Mouse (Mus musculus) embryonic fibroblast, embryonic 13.5 days (primary cell): ENCODE data around the gene 2510009E07Rik.

Source experiments
- CTCF ChIP-seq: IDR thresholded peaks from 2 replicates; pipeline ENCODE4 v1.5.1; 2011; ENCODE audit warnings: mild to moderate bottlenecking, control low read depth, low read length, moderate library complexity, borderline replicate concordance; ENCODE audit not compliant: insufficient read depth
- POLR2A ChIP-seq: IDR thresholded peaks from 2 replicates; pipeline ENCODE4 v1.6.1; 2011; ENCODE audit warnings: low read depth, mild to moderate bottlenecking, control low read depth, low read length, moderate library complexity

- TF ChIP-seq POLR2A = no peak
- no peak for TF ChIP-seq CTCF
Observed at GRCm38 (mm10) chr16:21719770-21720169, 25.3 kb upstream of the 2510009E07Rik start.
